Mouse (Mus musculus): ENCODE measurements around the gene Cyp4f13.

DNA sequence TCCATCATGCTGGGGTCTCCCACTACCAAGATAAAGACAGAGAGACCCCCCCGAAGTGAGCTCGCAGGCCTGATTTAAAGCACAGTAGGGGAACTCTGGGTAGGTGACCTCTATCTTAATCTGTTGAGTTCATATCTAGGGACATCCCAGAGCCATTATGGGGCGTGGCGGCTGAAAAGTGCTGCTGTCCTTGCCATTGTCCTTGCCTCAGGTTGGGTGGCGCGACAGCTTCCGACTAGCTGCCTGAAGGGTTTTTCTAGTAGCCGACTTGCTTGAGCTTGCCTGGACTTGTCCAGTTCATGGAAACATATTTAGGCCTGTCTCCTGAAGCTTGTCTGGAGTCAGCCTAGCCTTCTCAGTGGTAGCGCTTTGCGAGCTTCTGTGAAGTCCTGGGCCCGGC, 68.4 kb downstream of the Cyp4f13 start:
- no peak for TF ChIP-seq CTCF (IDR thresholded peaks at IDR 0.05; ENCODE audit: control insufficient read depth, insufficient read depth, low read length)
- no peak for TF ChIP-seq POLR2A (IDR thresholded peaks at IDR 0.05; ENCODE audit: borderline replicate concordance, control insufficient read depth, low read depth, low read length)

Measured in bone marrow, adult 2 months (tissue).